Mouse (Mus musculus): ENCODE measurements around the gene Il12a. TPM values are rescaled to one million over a fixed set of nuclear protein-coding genes. Genes with fewer than 3 reads are reported as not detected.

The Il12a gene
- total and polyA plus RNA-seq, 3 experiments = 3.8 to 12.3 (median 11.2) TPM

DNA sequence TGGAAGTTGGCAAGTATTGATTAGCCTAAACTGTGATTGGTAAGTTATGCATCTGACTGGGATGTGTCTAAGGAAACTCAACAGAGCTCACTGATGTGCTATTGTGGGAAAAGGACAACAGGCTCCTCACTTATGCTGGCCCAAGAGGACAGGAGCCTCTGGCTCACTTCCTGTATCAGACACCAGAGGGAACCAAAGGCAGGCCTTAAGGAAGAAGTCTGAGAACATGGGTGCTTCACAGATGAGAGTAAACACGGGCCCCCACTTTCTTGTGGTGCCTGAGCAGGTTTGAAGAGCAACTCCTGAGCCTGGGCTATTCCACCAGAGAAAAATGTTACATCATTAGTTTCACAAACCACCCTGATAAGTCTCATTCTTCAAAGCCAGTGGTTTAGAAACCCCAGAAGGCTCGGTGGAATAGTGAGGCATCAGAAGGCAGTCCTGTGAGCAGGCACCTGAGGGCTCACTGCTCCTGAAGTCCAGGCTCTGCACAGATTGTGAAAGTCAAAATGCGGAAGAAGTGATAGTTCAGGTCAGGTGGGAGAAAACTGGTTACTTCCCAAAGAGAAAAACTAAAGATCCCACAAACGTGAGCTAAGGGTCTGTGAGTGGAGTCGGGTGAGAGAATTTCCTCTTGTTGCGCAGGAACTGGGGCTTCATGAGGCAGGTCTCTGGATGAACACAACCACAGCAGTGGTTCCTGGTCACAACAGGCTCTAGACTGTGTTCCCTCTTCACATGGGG is 43.9 kb upstream of the Il12a start:
- Histone ChIP-seq H3K79me2 (replicated peaks; ENCODE audit: control insufficient read depth, extremely low read depth, insufficient read depth, poor library complexity, severe bottlenecking) (no peaks in the 10 kb centered on the region), H3K27me3 (replicated peaks) (no peaks in the 10 kb centered on the region), H3K4me3 (replicated peaks in 1 of 3; ENCODE audit: low read depth in 2 of 3, low read length in 2 of 3, poor library complexity in 1 of 3) (no peak overlapping the region), H3K4me2 (ENCODE audit: insufficient read depth, low read depth, poor library complexity, severe bottlenecking) (peak overlapping the region; percentile 29; the same call in 1 of the 2 replicates), H3K9me3 (replicated peaks; ENCODE audit: low read length) (peaks cover 4% of the 10 kb centered on the region), H3K4me1 (ENCODE audit: control insufficient read depth in 1 of 2, insufficient read depth in 2 of 2) (peaks cover 0 to 21% of the 10 kb centered on the region in 2 experiments; a peak in 2 of 4 replicates), H3K36me3 (replicated peaks in 1 of 2; ENCODE audit: control insufficient read depth in 1 of 2, insufficient read depth in 1 of 2, low read length in 1 of 2) (no peaks in the 10 kb centered on the region), H3K27ac (ENCODE audit: insufficient read depth, low read depth) (no peak overlapping the region), H3K9ac (ENCODE audit: insufficient read depth, low read depth) (no peak overlapping the region)
- in situ Hi-C loops (cut with MboI; ENCODE audit: low pct_ligation_motif_present, low pct_unique_long_range_greater_than_20kb, low sequenced_read_pairs) (no loop called here), dilution Hi-C loops (cut with MboI; ENCODE audit: extremely low pct_ligation_motif_present, extremely low pct_unique_long_range_greater_than_20kb, low sequenced_read_pairs) (no loop called here)
- peak; percentile 55 for DNase-seq (ENCODE audit: extremely low read depth)
- TF ChIP-seq USF1 (IDR thresholded peaks at IDR 0.05; ENCODE audit: low read depth, low read length) = no peak
- no peak for TF ChIP-seq MAZ (IDR thresholded peaks at IDR 0.05; ENCODE audit: low read depth, low read length)
- no peak for TF ChIP-seq GABPA (IDR thresholded peaks at IDR 0.05; ENCODE audit: insufficient replicate concordance, low read depth, low read length)
- TF ChIP-seq BHLHE40 (IDR thresholded peaks at IDR 0.05; ENCODE audit: low read depth, low read length) = peak; percentile 37; the same call in 1 of the 2 replicates
- TF ChIP-seq ZMIZ1 (IDR thresholded peaks at IDR 0.05; ENCODE audit: low read depth, low read length) = no peak
- TF ChIP-seq ETS1 (conservative IDR thresholded peaks at IDR 0.05; ENCODE audit: low read depth, low read length) = no peak
- TF ChIP-seq ZKSCAN1 (IDR thresholded peaks at IDR 0.05; ENCODE audit: borderline replicate concordance, low read depth, low read length) = no peak
- TF ChIP-seq NRF1 (IDR thresholded peaks at IDR 0.05; ENCODE audit: low read depth, low read length) = no peak
- peak; percentile 92 for TF ChIP-seq SMC3 (IDR thresholded peaks at IDR 0.05; ENCODE audit: low read depth, low read length)
- TF ChIP-seq JUND (conservative IDR thresholded peaks at IDR 0.05; ENCODE audit: low read depth, low read length) = no peak
- TF ChIP-seq CTCF (conservative IDR thresholded peaks at IDR 0.05 in 1 of 2, IDR thresholded peaks at IDR 0.05 in 1 of 2; ENCODE audit: low read depth in 2 of 2, low read length in 2 of 2) = peak; percentile 53 to 88; a peak in 3 of 4 replicates
- no peak for TF ChIP-seq E2F4 (IDR thresholded peaks at IDR 0.05; ENCODE audit: insufficient replicate concordance, low read depth, low read length)
- peak; percentile 52; the same call in 1 of the 2 replicates for TF ChIP-seq ELF1 (IDR thresholded peaks at IDR 0.05; ENCODE audit: low read depth, low read length)
- TF ChIP-seq ZC3H11A (IDR thresholded peaks at IDR 0.05; ENCODE audit: low read depth, low read length) = peak; percentile 76
- TF ChIP-seq NELFE (IDR thresholded peaks at IDR 0.05; ENCODE audit: low read depth, low read length) = peak; percentile 11; the same call in 1 of the 2 replicates
- TF ChIP-seq RAD21 (IDR thresholded peaks at IDR 0.05; ENCODE audit: low read depth, low read length) = peak; percentile 83
- no peak for TF ChIP-seq MAX (IDR thresholded peaks at IDR 0.05; ENCODE audit: low read length)
- peak; percentile 24; the same call in 1 of the 2 replicates for TF ChIP-seq IRF4 (IDR thresholded peaks at IDR 0.05; ENCODE audit: low read depth, low read length)
- no peak for TF ChIP-seq HCFC1 (IDR thresholded peaks at IDR 0.05; ENCODE audit: low read depth, low read length)
- TF ChIP-seq TCF12 (IDR thresholded peaks at IDR 0.05; ENCODE audit: low read depth, low read length) = no peak
- no peak for TF ChIP-seq POLR2AphosphoS2 (IDR thresholded peaks at IDR 0.05; ENCODE audit: low read depth, low read length)

All from CH12.LX (cell line).